Mouse (Mus musculus) heart, postnatal 0 days (tissue): ENCODE data around the gene Gm20867. TPM values are rescaled to one million over a fixed set of nuclear protein-coding genes. Genes with fewer than 3 reads are reported as not detected.
"Not testable (repeated sequence)": the region's sequence is repeated elsewhere in the genome, so short reads cannot be mapped to it uniquely, and the experiment has no call there.

Source experiments
- ATAC-seq: fragments of 200-750 bp; cut with Nextera tagmentation; 2 replicates; pipeline ENCODE4 v1.8.0; 2017; ENCODE audit warnings: low read depth, moderate number of reproducible peaks, moderate library complexity; ENCODE audit not compliant: insufficient read depth
- DNase-seq: peaks from one replicate; pipeline ENCODE4 v3.0.0-alpha.2; 2016; ENCODE audit warnings: low spot score
- H3K27ac ChIP-seq: fragments of 300-500 bp; sonication (generic); 2 replicates; pipeline ENCODE4 v1.5.1; 2014; ENCODE audit warnings: low read depth, mild to moderate bottlenecking
- H3K27me3 ChIP-seq: fragments of 300-500 bp; sonication (generic); 2 replicates; pipeline ENCODE4 v1.6.1; 2014; ENCODE audit warnings: low read length, mixed read lengths; ENCODE audit not compliant: control insufficient read depth, insufficient read depth
- H3K36me3 ChIP-seq: fragments of 300-500 bp; sonication (generic); replicated peaks from 2 replicates; pipeline ENCODE4 v1.6.1; 2014; ENCODE audit warnings: low read length, mixed read lengths; ENCODE audit not compliant: control insufficient read depth, insufficient read depth
- H3K4me1 ChIP-seq: fragments of 300-500 bp; sonication (generic); 2 replicates; pipeline ENCODE4 v1.6.1; 2014; ENCODE audit warnings: antibody characterized with exemption; ENCODE audit not compliant: control insufficient read depth, insufficient read depth
- H3K4me2 ChIP-seq: fragments of 300-500 bp; sonication (generic); 2 replicates; pipeline ENCODE4 v1.6.1; 2014; ENCODE audit warnings: low read depth, mild to moderate bottlenecking, low read length, moderate library complexity
- H3K4me3 ChIP-seq: fragments of 300-500 bp; sonication (generic); 2 replicates; pipeline ENCODE4 v1.5.1; 2014; ENCODE audit warnings: low read depth, low read length
- H3K9ac ChIP-seq: fragments of 300-500 bp; sonication (generic); replicated peaks from 2 replicates; pipeline ENCODE4 v1.6.1; 2014; ENCODE audit warnings: low read depth, low read length, mixed read lengths
- H3K9me3 ChIP-seq: fragments of 300-500 bp; sonication (generic); replicated peaks from 2 replicates; pipeline ENCODE4 v1.6.1; 2016; ENCODE audit warnings: low read length; ENCODE audit not compliant: control insufficient read depth
- WGBS: fragments of 180-500 bp; shearing (Covaris S2); extraction: QIAGEN DNeasy Blood & Tissue Kit; methylation state at CpG from one replicate; pipeline ENCODE4 v1.1.7; 2014; 5-methylcytosine and 5-hydroxymethylcytosine counted together
- polyA plus RNA-seq: library from polyadenylated mRNA; unstranded; fragments of >200 nt; fragmentation: Nextera tagmentation; extraction: Ambion mirVana; gene quantifications from 2 replicates; pipeline ENCODE4 v1.2.1, GENCODE M21; 2015
- total RNA-seq: library from RNA; depleted of rRNA; stranded (reverse); fragments of >200 nt; gene quantifications from 2 replicates; pipeline ENCODE4 v1.2.3, GENCODE M21; 2014; ENCODE audit warnings: low replicate concordance; rRNA removed

The Gm20867 gene
- total RNA-seq (not detected in 2 replicates), polyA plus RNA-seq (not detected in 2 replicates)

GRCm38 (mm10) chrY:77963104-77963503, at the start of gene Gm20867:
TSS of gene Gm20867 (minus strand) at chrY:77963204.
- not testable (repeated sequence) for H3K27ac ChIP-seq, H3K27me3 ChIP-seq, H3K4me3 ChIP-seq, DNase-seq, ATAC-seq, H3K36me3 ChIP-seq, H3K9ac ChIP-seq, H3K4me1 ChIP-seq, H3K9me3 ChIP-seq, H3K4me2 ChIP-seq
- no CpG with 5 or more reads among the region's 3 CpGs for WGBS

Other genes with a start within 250 kb of the Gm20867 start
- not detected in 2 replicates for gene Gm29564, start 249.8 kb upstream of the Gm20867 start, total RNA-seq
- gene Gm29564, start 249.8 kb upstream of the Gm20867 start, polyA plus RNA-seq: not detected in 2 replicates